Mouse (Mus musculus) urinary bladder, postnatal 10 days (tissue): ENCODE data around the gene Allc.

Source experiments
- DNase-seq: peaks from one replicate; pipeline ENCODE4 v3.0.0; 2022; ENCODE audit warnings: low spot score

Allc gene

DNA sequence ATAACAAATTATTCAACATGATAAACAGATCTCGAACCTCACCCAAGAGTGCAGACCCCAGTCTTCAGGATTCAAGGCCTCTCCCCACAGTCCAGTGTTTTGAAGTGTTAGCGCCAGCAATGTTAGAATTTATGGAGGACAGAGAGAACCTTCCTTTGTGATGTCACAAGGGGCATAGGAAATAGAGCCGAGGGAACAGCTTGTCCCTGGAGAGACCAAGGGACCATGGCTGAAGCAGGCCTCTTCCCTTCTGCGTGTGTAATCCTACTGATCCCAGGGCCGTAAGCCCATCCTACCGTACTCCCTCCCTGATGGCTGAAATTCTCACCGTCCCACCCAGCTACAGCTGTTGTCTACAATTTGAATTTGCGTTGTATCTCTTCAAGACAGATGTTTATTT lies at the start of gene Allc:
TSS of gene Allc (minus strand) at position 101 of the 400 bp plus-strand sequence.
- no peak for DNase-seq

DNA sequence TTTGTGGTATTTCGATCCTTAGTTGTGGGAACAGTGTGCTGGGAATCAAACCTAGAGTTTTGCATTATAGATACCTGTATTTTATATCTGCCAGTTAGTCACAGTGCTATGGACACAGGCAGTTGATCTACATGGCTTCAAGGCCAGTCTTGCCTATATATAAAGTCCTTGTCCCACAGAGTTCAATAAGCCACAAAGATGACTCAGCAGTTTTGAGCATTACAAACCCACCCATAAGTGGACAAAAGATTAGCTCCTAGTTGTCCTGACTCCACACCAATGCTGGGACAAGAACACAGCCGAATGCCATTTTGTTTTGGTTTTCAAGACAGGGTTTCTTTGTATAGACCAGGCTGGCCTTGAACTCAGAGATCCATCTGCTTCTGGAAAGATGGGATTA lies 46.1 kb upstream of the Allc start:
- no peak for DNase-seq

DNA sequence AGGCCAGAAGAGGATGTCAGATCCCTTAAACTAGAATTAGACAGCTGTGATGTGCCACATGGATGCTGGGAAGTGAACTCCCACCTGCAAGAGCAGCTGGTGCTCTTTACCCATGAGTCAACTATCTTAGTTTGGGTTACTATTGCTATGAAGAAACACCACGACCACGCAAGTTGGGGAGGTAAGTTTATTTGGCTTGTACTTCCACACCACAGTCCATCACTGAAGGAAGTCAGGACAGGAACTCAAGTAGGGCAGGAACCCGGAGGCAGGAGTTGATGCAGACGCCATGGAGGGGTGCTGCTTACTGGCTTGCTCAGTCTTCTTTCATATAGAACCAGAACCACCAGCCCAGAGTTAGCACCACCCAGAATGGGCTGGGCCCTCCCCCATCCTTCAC lies 44.8 kb upstream of the Allc start:
- DNase-seq: no peak

DNA sequence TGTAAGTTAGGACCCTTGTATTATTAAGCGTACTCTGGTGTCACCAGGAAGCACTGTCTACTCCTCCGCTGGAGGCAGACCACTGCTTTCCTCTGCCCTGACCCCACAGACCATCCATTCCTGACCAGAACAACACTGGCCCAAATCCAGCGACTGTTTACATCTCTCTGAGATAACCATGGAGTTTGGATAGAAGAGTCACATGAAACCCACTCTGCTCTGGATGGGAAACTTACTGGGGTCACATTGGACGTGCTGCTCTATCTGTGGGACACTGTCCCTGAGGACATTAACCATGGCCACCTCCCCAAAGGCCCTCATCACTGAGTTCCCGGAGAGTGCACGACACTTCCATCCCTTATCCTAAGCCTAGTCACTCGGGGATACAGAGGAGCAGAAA lies 43.1 kb upstream of the Allc start:
- DNase-seq: no peak

DNA sequence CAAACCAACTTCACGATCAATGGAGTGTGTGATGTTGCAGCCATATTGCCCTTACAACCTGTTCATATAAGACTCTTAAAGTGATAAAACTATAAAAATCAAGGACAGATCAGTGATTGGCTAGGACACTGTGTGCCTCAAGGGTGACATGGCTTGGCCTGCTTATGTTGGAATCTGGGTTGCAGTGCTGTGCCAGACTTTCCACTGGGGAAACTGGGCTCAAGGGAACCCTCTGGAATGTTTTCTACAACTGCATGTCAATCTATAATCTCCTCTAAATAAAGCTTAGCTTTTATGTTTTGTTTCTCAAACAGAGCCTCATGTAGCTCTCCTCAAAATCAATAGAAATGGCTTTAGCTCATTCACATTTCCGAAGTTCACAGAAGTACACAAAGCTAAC lies 41.9 kb upstream of the Allc start:
- DNase-seq: no peak

DNA sequence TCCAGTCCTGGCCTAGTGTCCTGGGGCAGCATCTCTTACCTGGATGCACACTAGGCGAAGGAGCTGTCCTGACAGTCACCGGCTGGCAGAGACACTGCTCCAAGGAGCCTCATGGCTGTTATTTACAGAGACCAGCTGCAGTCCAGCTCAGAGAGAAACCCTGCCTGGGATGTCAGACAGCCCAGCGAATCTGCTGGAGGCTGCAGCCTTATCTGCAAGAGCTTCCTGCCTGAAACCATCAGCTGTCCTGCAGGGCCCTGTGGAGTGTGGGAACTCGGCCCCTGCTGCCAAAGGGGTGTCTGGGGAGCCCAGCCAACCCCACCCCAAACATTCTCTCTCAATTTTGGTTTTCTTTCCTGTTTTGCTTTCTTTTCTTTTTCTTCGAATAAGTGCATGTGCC lies 40.9 kb upstream of the Allc start, which contains the start of gene Colec11:
TSS of gene Colec11 (minus strand) at position 183 of the 400 bp plus-strand sequence.
- DNase-seq: no peak

DNA sequence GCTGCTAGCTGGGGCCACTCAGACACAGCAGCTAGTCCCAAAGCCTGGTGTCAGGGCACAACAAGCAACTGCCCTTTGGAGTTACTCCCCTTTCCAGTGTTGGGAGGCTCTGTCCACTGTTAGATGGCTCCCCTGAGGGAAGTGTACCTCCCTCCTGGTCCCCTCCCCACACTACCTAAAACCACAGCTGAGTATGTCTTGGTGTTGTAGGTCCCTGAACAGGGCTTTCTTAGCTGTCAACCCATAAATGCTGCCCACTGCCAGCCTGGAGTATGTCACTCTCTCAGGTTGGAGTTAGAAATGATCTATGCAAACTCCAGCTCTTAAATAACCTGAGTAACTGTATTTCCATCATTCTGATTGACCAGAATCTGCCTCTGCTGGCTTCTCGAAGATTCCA lies 40.3 kb upstream of the Allc start:
- DNase-seq: no peak

DNA sequence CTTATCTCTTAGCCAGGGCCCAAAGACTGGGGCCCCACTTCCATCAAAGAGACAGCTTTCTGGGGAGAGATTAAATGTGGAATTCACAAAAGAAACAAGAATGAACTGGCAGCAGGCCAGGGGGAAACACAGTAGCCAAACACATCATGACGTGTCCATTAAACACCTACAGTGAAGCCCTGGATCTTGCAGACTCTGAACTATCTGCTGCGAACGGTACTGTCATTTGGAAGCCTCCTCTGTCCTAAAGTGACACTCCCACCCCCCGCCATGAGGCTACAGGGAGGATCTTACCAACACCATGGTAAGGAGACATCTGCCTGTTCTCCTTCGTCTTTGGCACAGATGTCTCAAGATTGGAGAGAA lies 39.8 kb upstream of the Allc start:
- no peak for DNase-seq

DNA sequence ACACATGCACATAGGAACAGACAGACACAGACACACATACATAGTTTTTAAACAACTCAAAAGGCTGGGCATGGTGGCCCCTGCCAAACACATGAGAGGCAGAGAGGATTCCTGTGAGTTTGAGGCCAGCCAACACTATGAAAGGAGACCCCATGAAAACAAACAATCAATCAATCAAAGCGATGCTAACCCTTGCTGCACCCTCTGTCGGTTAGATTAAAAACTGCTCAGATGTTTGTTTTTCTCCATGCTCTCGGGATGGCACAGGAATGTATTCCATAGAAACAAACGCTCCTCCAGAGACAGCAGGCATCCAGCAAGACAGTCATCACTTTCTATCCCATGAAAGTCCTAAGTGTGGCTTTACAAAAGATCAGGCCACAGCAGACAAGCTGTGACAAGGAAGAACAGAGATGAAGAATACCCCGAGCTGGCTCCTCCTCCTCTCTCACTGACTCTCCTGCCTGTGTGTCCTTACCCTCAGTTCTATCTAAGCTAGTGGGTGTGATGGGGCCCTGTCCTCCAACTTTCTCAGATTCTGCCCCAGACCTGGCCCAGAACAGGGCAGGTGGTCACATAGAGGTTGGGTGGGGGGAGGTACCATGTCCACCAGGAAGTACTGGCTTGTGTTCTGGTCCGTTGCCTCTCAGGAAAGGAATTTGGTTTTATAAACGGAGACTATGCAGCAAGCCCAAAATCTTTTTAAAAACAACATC lies 39.3 kb upstream of the Allc start:
- DNase-seq: no peak

DNA sequence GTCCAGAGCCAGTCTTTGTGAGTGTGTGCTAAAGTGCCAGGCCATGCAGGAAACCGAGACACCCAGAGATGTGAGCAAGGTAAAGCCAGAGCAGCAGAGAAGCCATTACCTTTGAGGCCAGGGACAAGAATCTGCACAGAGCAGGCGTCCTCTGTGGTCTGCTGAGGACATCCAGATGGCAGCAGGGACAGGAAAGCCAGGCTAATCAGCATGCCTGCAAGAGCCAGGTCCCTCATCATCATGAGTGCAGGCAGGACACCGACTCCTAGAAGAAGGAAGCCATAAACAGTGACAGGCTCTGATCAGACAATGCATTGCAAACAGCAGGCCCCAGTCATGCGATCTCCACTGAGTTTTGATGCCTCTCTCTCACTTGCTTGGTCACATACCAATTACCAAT lies 35.0 kb upstream of the Allc start:
- DNase-seq: no peak

DNA sequence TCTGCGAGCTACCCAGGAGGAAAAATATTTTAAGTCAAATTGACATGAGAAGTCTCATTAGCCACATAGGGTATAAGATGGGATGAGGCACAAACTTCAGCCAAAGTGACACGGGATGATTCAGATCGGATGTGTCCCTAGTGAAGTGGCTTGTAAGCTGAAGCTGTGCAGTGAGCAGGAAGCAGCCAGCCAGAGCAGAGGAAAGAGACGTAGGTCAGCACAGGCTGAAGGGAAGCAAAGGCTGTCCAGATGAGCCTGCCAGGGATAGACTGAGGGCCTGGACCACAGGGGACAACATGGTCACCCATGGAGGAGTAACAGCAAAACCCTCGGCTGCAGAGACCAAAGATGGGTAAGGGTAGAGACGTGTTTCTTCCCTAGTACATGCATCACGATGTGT lies 32.1 kb upstream of the Allc start:
- DNase-seq: no peak

DNA sequence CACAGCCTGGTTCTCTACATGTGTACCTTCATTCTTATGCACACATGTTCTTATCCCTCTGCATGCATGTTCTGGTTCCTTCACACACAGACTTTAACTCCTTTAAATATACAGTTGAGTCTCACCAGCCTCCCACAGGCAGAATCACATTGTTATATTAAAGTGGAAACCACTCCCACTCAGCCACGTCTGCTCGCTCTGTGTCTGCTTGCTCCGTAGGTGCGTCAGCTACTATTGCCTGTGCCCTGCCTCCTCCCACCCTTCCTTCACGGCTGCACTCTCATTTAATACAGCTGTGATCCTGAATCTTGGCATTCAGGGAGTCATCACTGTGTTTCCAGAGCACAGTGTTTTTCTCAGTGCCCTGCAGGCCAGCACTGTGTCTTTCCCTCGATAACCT lies 30.1 kb upstream of the Allc start:
- no peak for DNase-seq

DNA sequence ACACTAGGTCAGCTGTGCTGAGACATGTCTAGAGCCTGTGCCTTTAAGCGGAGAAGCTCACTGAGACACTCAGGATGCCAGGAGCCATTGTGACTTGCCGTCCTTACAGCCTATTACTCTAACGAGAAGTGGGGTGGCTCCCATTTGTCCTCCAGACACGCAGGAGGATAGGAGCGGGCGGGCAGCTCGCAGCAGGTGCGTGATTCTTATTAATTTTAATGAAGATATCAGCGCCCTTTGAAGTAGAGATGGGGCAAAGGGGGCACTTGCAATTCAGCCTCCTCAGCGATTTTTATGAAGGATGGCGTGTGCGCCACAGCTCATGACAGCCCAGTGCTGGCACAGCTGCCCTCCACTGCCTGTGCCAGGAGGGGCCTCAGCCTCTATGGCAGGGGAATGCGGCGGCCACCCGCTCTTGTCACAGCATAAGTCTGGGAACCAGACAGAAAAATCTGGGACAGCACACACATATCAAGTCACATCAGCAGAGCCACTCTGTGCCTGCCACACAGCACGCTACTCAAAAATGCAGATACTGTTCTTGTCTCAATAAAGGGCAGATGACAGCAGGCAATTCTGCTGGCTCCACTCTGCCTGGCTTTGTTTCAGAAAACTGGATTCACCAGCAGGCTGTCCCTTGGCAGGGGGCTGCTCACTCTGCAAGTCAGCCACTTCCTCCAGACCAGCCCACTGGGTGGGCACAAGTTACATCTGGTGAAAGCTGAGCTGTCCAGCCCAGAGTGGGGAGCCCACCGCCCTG lies 25.4 kb upstream of the Allc start:
- no peak for DNase-seq

DNA sequence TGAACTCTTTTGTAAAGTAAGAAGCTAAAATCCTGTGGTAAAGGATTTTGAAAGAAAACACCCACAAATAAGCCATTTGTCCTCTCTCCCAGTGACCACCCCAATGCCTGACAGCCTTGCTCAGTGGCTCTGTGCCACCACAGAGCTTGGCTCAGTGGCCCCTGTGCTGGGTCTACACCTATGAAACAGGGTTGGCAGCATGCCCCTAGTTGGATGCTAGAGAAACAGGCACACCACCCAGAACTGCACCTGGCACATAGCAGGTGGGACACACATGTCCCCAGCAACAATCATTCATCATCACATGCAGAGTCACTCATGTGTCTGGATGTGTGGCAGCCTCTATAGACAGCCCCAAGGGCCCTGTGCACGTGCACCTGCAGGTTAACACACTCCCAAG lies 21.2 kb upstream of the Allc start:
- no peak for DNase-seq

DNA sequence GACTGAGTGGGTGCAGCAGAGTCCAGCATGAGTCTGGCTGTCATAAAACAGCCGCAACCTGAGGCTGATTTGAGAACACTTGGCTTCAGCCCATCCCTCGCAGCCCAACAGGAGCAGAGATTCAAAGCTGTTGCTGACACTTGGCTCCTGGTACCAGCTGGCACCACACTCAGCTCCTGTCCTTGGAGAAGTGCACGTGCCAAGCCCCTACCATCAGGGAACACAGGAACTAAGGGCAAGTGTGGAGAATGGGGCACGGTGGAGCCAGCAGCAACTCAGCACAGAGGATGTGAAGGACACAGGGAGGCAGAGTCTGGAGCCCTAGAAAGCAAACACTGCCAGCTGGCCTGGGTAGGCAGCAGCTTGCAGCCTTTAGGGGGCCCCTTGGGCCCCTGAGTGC lies 19.9 kb upstream of the Allc start:
- no peak for DNase-seq

DNA sequence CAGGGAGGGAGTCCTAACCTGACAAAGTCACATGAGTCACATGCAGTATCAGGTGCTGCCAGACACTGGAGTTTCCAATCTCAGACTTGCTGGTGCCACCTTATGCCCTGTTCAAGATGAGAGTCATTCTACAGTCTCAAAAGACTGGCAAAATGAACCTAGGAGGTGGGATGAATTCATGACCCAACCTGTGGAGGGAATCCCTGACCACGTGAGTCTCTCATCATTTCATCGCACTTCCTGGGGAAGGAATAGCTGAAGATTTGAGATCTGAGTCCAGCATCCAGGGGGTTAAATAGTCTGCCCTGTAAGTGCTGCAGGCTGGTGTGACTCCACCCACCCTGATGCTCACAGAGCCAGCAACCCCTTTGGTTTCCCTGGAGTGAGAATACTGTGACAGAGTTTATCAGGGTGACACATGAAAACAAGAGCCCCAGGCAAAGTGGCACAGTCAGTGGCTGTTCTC lies 16.2 kb upstream of the Allc start:
- DNase-seq: no peak

DNA sequence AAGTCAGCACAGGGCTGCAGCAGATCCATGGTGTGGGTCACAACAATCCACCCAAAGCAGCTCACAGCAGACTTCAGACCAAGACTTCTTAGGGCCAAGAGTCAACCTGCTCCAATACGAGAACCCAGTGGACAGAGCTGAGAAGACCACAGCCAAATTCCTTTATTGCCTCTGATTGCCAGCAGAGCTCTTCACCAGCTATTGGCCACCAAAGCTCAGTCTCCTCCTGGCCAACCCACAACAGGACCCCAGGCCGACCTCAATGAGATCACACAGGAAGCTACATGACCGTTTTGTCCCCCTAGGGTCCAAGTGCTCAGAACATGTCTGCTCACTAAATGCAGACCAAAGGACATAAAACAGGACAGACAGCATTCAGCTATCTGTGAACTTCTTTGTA lies 15.8 kb upstream of the Allc start:
- no peak for DNase-seq

DNA sequence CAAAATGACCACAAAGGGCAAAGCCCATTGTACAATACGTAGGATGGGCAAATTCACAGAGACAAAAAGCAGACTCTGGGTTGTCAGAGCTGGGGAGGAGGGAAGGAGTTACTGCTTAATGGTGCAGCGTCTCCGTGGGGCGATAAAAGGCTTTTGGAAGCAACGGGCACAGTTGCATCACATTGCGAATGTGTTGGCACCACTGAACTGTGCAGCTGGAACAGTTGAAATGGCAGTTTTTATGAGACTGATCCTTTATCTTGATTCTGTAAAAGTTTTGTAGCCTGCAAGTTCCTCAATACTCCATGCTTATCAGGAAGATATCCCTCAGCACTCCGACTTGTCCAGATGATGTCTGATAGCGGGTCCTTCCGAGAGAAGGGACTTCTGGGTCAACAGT lies 15.4 kb upstream of the Allc start:
- no peak for DNase-seq

DNA sequence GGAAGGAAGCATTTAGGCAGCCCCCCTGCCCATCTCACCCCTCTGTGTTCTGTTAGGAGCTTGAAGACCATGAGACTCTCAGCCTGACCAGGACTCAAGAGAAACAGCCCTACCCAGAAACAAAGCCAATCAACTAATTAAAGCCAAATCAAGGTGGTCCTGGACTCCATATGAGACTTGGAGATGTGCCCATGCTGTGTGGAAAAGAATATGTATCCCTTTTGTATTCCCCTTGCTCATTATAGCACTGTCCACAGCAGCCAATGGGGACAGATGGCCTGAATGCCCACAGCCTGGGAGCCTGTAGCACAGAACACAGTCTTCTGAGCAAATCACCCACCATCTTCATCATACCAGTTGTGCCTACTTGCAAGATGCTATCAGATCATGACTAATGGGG lies 14.5 kb upstream of the Allc start:
- DNase-seq: no peak

DNA sequence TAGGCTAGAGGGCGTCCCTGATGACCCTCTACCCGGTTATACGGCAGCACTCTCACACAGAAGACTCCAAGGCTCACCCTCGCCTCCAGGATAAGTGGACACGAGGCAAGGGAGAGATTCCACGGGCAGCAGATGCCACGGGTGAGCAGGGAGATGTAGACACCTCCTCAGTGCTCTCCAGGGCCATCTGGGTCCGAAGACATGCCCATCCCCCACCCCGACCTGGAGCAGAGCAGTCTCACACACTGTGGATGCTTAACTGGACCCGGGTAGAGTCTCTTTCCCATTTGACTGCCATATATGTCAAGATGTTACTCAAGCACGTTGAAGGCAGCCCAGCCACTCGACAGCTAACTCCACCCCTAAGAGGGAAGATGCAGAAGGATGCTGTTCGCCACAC lies 8.1 kb upstream of the Allc start:
- no peak for DNase-seq

DNA sequence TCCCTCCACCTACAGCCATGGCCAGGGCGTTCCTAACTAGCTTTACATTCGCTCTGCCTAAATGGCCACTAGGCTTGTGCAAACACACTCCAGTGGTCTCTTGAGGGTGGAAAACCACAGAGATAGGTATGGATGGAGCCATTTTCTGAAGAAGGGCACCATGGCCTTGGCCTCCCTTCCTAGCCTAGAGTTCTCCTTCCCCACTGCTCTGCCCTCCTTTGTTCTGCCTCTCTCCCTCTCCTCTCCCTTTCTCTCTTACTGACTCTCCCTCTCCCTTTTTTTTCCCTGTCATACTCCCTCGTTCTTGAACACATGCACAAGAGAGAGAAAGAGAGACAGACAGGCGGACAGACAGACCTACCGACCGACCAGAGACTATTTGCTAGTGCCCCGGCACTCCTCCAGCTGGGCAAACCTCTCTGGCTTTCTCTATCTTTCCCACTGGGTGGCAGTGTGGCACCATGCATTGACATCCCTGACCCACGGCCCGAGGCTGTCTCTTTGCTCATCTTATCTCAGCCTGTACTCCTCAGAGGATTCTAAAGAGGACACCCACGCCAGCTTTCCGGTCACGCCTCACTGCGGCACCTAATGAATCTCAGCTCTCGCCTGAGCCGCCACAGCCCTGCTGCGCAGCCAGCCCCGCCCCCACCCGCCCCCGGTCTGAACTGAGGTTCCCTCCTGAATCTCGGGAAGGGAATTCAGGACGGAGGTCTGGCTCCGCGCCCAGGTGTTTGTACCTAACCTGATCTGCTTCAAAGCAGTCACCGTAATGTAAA lies 7.0 kb upstream of the Allc start:
- DNase-seq: peak; percentile 48

DNA sequence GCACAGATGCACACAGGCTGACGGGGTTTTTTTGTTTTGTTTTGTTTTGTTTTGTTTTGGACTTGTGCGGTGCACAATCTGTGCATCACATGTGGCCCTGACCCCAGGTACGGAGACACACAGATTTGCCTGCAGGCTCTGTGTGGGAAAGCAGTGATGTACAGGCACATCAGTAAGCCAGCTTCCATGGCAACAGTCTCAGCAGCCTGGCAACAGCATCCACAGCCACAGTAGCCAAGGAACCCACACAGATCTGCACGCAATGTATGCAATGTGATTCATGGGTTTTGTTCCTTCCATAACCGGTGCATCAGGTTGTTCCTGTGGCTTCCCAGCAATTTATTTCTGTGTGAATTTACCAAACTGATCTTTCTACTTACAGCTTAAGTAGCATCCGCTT lies 5.6 kb upstream of the Allc start:
- DNase-seq: no peak

DNA sequence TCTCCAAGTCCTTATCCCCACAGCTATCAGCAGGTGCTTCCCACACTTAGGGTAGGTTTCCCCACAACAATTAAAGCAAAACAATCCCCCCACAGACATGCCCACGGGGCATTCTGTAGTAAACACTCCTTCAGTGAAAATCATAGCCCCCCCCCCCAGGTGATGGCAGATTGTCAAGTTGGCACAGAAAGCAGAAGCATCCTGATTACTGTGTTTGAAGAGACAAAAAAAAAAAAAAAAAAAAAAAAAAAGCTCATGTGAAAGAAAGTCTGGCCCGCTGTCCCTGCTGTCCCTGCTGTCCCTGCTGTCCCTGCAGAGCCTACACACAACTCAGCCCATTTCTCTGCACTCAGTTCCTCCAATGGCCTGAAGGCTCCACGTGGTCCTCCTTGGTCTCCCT lies 1.7 kb upstream of the Allc start:
- no peak for DNase-seq
